Mouse (Mus musculus) intestine, embryonic 15.5 days (tissue): ENCODE measurements around the gene Ecel1. TPM values are rescaled to one million over a fixed set of nuclear protein-coding genes. Genes with fewer than 3 reads are reported as not detected.

Source experiments
- ATAC-seq: fragments of 200-750 bp; cut with Nextera tagmentation; 2 replicates; pipeline ENCODE4 v1.8.0; 2017; ENCODE audit warnings: moderate TSS enrichment, moderate library complexity
- H3K27ac ChIP-seq: fragments of 300-500 bp; sonication (generic); 2 replicates; pipeline ENCODE4 v1.5.1; 2015; ENCODE audit warnings: mild to moderate bottlenecking, inconsistent platforms
- H3K27me3 ChIP-seq: fragments of 300-500 bp; sonication (generic); replicated peaks from 2 replicates; pipeline ENCODE4 v1.6.1; 2015; ENCODE audit warnings: inconsistent platforms
- H3K36me3 ChIP-seq: fragments of 300-500 bp; sonication (generic); 2 replicates; pipeline ENCODE4 v1.6.1; 2015; ENCODE audit warnings: inconsistent platforms
- H3K4me1 ChIP-seq: fragments of 300-500 bp; sonication (generic); replicated peaks from 2 replicates; pipeline ENCODE4 v1.6.1; 2015; ENCODE audit warnings: inconsistent platforms
- H3K4me2 ChIP-seq: fragments of 300-500 bp; sonication (generic); replicated peaks from 2 replicates; pipeline ENCODE4 v1.6.1; 2015; ENCODE audit warnings: mild to moderate bottlenecking, inconsistent platforms
- H3K4me3 ChIP-seq: fragments of 300-500 bp; sonication (generic); replicated peaks from 2 replicates; pipeline ENCODE4 v1.5.1; 2015; ENCODE audit warnings: inconsistent platforms
- H3K9ac ChIP-seq: fragments of 300-500 bp; sonication (generic); 2 replicates; pipeline ENCODE4 v1.6.1; 2015; ENCODE audit warnings: inconsistent platforms
- H3K9me3 ChIP-seq: fragments of 300-500 bp; sonication (generic); 2 replicates; pipeline ENCODE4 v1.6.1; 2016; ENCODE audit warnings: inconsistent platforms
- WGBS: fragments of 180-500 bp; shearing (Covaris S2); methylation state at CpG from one replicate; pipeline ENCODE4 v1.1.7; 2015; 5-methylcytosine and 5-hydroxymethylcytosine counted together
- polyA plus RNA-seq: library from polyadenylated mRNA; unstranded; fragments of >200 nt; fragmentation: Nextera tagmentation; extraction: Ambion mirVana; gene quantifications from 2 replicates; pipeline ENCODE4 v1.2.1, GENCODE M21; 2015

The Ecel1 gene
- polyA plus RNA-seq, result 2.4 and 2.5 TPM in 2 replicates

DNA sequence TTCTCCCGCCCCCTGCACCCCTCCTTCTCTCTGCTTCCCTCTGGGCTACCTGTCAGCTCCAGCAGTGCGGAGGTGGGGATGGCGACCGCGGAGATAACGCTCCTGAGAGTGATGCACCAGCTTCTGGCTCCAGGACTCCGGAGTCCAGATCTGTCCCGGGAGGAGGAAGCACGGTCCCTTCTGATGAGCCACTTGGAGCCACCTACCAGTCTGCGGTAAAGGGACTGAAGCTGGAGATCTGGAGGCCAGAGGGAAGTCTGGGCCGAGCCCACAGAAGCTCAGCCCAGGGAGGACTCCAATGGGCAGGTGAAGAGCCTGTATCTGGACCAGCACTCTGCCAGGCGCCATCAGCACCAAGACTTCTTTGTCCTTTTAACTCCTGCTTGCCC, at the start of gene Ecel1:
Gene Ecel1 (minus strand): TSS at position 323 of the 389 bp plus-strand sequence.
- Histone ChIP-seq H3K4me1 (peaks cover 25% of the 10 kb centered on the region), H3K27ac (no peak within 1 kb of the TSS), H3K9me3 (no peaks in the 10 kb centered on the region), H3K4me3 (peak within 1 kb of the TSS; percentile 30), H3K27me3 (peaks cover 84% of the 10 kb centered on the region), H3K9ac (no peak within 1 kb of the TSS), H3K36me3 (no peaks in the 10 kb centered on the region), H3K4me2 (peak within 1 kb of the TSS; percentile 69)
- 4% methylated on average over 12 of the region's 12 CpGs for WGBS
- ATAC-seq, result no peak

DNA sequence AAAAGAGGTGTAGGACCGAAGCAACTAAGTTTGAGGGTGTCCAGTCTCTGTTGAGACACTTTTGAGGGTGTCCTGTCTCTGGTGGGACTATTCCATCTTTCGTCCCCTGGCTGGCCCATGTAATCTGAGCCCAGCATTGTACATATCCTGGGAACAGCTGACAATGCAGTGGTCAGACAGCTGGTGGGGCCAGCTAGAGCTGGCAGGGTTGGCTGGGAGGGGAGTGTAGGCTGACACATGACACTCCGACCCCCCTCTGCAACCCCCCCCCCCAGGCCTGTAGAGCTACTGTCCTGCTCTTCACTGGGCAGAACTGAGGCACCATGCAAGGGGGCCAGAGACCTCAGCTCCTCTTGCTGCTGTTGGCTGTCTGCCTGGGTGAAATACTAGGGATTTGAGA, 49.2 kb upstream of the Ecel1 start:
- H3K9ac ChIP-seq, result no peak overlapping the region
- peaks cover 19% of the 10 kb centered on the region for H3K27me3 ChIP-seq
- H3K9me3 ChIP-seq, result no peaks in the 10 kb centered on the region
- 48% methylated on average over 3 of the region's 3 CpGs for WGBS
- H3K4me2 ChIP-seq, result no peak overlapping the region
- ATAC-seq, result no peak
- no peaks in the 10 kb centered on the region for H3K36me3 ChIP-seq
- H3K4me3 ChIP-seq, result no peak overlapping the region
- H3K4me1 ChIP-seq, result 0 out of 2 replicates have a peak, but pooled peaks cover 2% of the 10 kb centered on the region
- H3K27ac ChIP-seq, result no peak overlapping the region

DNA sequence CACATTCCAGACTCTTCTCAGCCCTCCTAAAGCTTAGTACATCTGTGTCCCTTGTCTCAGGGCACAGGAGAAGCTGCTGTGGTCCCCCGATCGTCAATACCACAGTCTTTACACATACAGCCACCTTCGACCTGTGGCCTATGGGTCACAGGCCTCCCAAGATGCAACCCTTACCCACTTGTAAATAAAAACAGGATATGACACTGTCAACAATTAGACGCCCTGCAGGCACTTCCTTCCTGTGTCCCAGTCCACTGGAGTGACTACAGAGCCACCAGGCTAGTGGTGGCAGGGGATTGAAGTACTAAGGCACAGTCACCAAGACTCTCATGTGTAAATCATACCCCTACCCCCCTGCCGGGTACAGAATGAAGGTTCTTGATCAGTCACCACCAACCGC, 48.7 kb upstream of the Ecel1 start:
- no peaks in the 10 kb centered on the region for H3K36me3 ChIP-seq
- 0 out of 2 replicates have a peak, but pooled peaks cover 2% of the 10 kb centered on the region for H3K4me1 ChIP-seq
- H3K4me2 ChIP-seq, result no peak overlapping the region
- H3K4me3 ChIP-seq, result no peak overlapping the region
- H3K27ac ChIP-seq, result no peak overlapping the region
- H3K27me3 ChIP-seq, result peaks cover 19% of the 10 kb centered on the region
- no peaks in the 10 kb centered on the region for H3K9me3 ChIP-seq
- ATAC-seq, result no peak
- no peak overlapping the region for H3K9ac ChIP-seq
- 45% methylated on average over 6 of the region's 6 CpGs for WGBS

DNA sequence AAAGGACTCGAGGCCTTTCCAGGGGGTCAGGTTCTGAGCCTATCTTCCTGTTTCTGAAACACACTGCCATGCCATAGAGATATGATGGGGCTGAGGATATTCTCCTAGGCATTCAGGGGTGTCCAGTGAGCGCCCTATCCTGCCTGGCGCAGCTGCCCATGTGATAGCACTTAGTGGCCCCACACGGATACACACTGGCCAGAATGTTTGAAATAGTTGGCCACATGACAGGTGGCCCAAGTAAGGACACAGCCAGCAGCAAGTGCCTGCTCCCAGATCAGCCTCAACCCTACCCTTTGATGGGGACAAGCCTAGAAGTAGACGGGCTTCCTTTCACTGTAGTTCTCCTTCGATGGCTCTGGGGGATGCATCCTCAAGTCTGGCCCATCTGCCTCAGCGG, 48.1 kb upstream of the Ecel1 start, which contains the start of gene Chrng:
Gene Chrng (plus strand): TSS at position 193 of the 400 bp plus-strand sequence.
- H3K4me1 ChIP-seq, result 0 out of 2 replicates have a peak, but pooled peaks cover 2% of the 10 kb centered on the region
- no peak within 1 kb of the TSS for H3K27ac ChIP-seq
- no peak within 1 kb of the TSS for H3K4me2 ChIP-seq
- WGBS, result 88% methylated on average over 7 of the region's 7 CpGs
- no peak within 1 kb of the TSS for H3K9ac ChIP-seq
- ATAC-seq, result no peak
- H3K9me3 ChIP-seq, result no peaks in the 10 kb centered on the region
- H3K27me3 ChIP-seq, result peaks cover 19% of the 10 kb centered on the region
- no peak within 1 kb of the TSS for H3K4me3 ChIP-seq
- H3K36me3 ChIP-seq, result no peaks in the 10 kb centered on the region

DNA sequence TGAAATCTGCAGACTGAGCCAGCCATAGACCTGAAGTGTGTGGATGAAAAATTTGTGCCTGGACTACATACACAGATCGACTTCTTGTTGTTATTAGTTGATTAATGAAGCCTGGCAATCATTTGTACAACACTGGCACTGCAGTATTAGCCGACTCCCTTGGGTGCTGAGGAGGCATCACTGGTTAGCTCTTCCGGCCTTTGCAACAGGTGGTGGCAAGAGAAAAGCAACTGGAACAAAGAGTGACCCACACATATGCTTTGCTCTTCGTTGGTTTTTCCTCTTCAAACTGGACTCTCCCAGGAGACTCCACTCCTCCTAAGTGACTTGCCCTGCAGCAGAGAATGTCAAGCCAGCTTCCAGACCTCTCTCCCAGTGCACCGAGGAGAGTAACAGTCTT, 47.5 kb upstream of the Ecel1 start:
- Histone ChIP-seq H3K27me3 (peaks cover 19% of the 10 kb centered on the region), H3K4me1 (0 out of 2 replicates have a peak, but pooled peaks cover 2% of the 10 kb centered on the region), H3K4me3 (no peak overlapping the region), H3K4me2 (no peak overlapping the region), H3K27ac (no peak overlapping the region), H3K36me3 (no peaks in the 10 kb centered on the region), H3K9me3 (no peaks in the 10 kb centered on the region), H3K9ac (no peak overlapping the region)
- WGBS, result 79% methylated on average over 5 of the region's 5 CpGs
- no peak for ATAC-seq

DNA sequence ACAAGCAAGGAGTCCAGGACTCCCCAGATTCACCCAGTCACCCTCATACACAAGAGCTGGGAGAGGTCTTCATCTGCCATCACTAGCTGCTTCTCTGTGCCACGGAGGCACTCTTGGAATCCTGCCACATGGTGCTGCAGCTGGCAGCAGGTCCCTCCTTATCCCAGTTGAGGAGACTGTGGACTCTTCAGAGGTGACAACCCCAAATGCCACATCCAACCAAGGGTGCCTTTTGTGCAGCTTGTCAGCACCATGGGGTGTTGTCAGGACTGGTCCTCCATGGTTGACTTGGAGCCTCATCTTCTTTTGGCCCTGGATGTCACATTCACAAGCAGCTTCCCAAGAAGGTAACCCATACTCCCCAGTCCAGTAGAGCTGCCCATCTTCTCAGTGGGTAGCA, 45.5 kb upstream of the Ecel1 start:
- no peak overlapping the region for H3K4me2 ChIP-seq
- no peak overlapping the region for H3K9ac ChIP-seq
- peaks cover 11% of the 10 kb centered on the region for H3K27me3 ChIP-seq
- H3K36me3 ChIP-seq, result no peaks in the 10 kb centered on the region
- H3K9me3 ChIP-seq, result no peaks in the 10 kb centered on the region
- 0 out of 2 replicates have a peak, but pooled peaks cover 2% of the 10 kb centered on the region for H3K4me1 ChIP-seq
- H3K27ac ChIP-seq, result no peak overlapping the region
- WGBS, result 47% methylated on average over 1 of the region's 1 CpGs
- ATAC-seq, result no peak
- no peak overlapping the region for H3K4me3 ChIP-seq

DNA sequence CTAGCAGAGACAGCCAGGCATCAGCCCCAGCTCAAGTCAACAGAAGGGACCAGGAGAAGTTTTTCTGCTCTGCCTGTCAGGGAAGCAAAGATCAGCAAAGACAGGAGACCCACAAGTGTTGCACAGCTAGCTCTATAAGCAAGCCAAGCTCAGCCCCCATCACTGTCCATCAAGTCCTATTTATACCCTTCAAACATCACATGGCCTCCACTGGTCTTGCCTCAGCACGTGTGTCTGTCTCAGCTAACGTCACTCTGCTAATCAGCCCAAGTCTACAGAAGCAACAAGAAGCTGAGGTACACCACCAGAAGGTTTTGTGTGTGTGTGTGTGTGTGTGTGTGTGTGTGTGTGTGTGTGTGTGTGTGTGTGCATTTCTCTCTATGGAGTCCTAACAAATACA, 44.5 kb upstream of the Ecel1 start:
- WGBS, result 60% methylated on average over 2 of the region's 2 CpGs

DNA sequence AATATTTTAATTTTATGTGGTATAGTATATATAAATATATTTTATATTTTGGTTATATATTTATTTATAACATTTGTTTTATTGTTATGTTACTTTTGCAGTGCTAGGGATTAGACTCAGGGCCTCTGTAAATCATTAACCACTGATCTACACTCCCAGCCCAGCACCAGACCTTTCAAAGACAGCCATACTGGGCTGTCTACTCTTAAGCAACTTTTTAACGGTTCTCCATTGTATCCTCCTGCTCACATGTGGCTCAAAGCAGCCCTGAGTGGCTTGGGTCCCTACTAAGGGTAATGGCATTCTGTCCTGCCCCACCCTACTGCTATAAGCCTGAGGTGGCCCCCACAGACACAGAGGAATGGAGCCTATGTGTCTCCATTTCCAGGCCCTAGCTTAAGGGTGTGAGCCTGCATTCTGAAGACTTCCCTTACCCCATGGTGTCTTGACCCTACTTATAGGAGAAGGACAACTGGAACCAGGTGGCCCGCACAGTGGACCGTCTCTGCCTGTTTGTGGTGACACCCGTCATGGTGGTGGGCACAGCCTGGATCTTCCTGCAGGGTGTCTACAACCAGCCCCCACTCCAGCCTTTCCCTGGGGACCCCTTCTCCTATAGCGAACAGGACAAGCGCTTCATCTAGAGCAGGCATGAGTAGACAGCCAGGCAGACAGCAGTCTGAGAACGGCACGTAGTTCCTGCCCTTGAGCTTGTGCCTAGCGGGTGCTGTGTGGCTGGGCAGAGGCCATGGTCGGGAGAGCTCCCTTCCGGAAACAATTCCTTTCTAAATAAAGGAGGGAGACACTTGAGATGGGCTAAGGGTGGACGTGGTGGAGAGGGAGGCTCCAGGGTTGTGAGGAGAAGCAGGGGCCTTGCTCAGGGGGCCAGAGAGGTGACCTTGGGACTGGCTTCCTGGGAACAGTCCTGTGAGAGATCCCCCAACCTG, 42.1 kb upstream of the Ecel1 start:
- WGBS, result 76% methylated on average over 12 of the region's 12 CpGs
- Histone ChIP-seq H3K9ac (no peak overlapping the region), H3K36me3 (no peaks in the 10 kb centered on the region), H3K4me1 (no peaks in the 10 kb centered on the region), H3K4me2 (no peak overlapping the region), H3K27me3 (no peaks in the 10 kb centered on the region), H3K9me3 (no peaks in the 10 kb centered on the region), H3K4me3 (no peak overlapping the region), H3K27ac (no peak overlapping the region)
- peak; percentile 71; the same call in 1 of the 2 replicates for ATAC-seq

More for the DNA sequence above, 44.5 kb upstream of the Ecel1 start:
- Histone ChIP-seq H3K27me3 (peaks cover under 1% of the 10 kb centered on the region; the same call in 1 of the 2 replicates), H3K9me3 (no peaks in the 10 kb centered on the region), H3K36me3 (no peaks in the 10 kb centered on the region), H3K9ac (no peak overlapping the region), H3K4me1 (0 out of 2 replicates have a peak, but pooled peaks cover 2% of the 10 kb centered on the region), H3K4me3 (no peak overlapping the region), H3K27ac (no peak overlapping the region), H3K4me2 (no peak overlapping the region)
- ATAC-seq, result no peak

DNA sequence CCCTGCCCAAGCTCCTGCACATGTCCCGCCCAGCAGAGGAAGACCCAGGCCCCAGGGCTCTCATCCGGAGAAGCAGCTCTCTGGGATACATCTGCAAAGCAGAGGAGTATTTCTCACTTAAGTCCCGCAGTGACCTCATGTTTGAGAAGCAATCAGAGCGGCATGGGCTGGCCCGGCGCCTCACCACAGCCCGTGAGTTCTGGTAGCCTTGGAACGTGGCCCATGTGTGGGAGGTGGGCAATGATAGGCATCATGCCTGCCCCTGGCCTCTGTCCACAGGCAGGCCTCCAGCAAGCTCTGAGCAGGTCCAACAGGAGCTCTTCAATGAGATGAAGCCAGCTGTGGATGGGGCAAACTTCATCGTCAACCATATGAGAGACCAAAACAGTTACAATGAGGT, 41.0 kb upstream of the Ecel1 start:
- no peaks in the 10 kb centered on the region for H3K4me1 ChIP-seq
- ATAC-seq, result no peak
- H3K36me3 ChIP-seq, result no peaks in the 10 kb centered on the region
- H3K27me3 ChIP-seq, result no peaks in the 10 kb centered on the region
- no peak overlapping the region for H3K4me2 ChIP-seq
- H3K4me3 ChIP-seq, result no peak overlapping the region
- whole genome bisulfite sequencing, result 79% methylated on average over 9 of the region's 9 CpGs
- H3K27ac ChIP-seq, result no peak overlapping the region
- H3K9me3 ChIP-seq, result no peaks in the 10 kb centered on the region
- no peak overlapping the region for H3K9ac ChIP-seq

DNA sequence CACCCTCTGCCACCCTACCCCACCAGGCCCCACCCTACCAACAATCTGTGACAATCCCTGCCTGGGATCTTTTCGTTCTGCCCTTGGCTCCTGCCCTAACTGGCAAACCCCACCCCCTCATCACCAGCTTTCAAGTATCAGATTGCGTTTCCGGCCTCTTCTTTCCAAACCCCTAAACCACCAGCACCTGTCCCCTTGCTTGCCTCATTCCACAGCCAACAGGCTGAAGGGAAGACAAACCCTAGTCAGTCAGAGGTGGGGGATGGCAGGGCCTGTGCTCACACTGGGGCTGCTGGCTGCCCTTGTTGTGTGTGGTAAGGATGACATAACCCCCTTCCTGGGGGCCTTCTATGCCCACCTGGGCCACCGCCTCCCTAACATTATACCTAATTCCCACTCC, 34.1 kb upstream of the Ecel1 start, which contains the start of gene Chrnd:
Gene Chrnd (plus strand): TSS at position 179 of the 400 bp plus-strand sequence.
- Histone ChIP-seq H3K27me3 (peaks cover 23% of the 10 kb centered on the region), H3K27ac (no peak within 1 kb of the TSS), H3K4me3 (no peak within 1 kb of the TSS), H3K36me3 (no peaks in the 10 kb centered on the region), H3K4me2 (no peak within 1 kb of the TSS), H3K4me1 (peaks cover 6% of the 10 kb centered on the region), H3K9ac (no peak within 1 kb of the TSS), H3K9me3 (no peaks in the 10 kb centered on the region)
- 35% methylated on average over 4 of the region's 4 CpGs for WGBS
- ATAC-seq, result no peak

DNA sequence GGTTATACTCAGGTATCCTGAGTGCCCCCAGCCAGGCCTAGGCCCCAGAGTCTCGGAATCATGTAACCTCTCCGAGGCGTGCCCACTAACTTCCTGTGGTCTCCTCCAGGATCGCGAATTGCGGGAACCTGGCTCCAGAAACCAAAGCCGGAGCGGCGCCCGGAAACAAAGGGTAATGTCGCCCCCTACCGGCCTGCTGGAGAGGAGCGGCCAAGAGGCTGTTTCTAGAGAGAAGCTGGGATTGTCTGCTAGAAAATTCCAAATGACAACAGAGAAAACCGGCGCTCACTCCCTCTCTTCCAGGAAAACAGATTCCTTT, 30.7 kb upstream of the Ecel1 start:
- no peaks in the 10 kb centered on the region for H3K36me3 ChIP-seq
- H3K27ac ChIP-seq, result no peak overlapping the region
- peaks cover 57% of the 10 kb centered on the region for H3K27me3 ChIP-seq
- H3K4me3 ChIP-seq, result peak overlapping the region; percentile 55
- no peaks in the 10 kb centered on the region for H3K9me3 ChIP-seq
- peak overlapping the region; percentile 49 for H3K9ac ChIP-seq
- WGBS, result under 1% methylated on average over 15 of the region's 15 CpGs
- H3K4me1 ChIP-seq, result peaks cover 12% of the 10 kb centered on the region
- peak; percentile 39 for ATAC-seq
- peak overlapping the region; percentile 98 for H3K4me2 ChIP-seq

DNA sequence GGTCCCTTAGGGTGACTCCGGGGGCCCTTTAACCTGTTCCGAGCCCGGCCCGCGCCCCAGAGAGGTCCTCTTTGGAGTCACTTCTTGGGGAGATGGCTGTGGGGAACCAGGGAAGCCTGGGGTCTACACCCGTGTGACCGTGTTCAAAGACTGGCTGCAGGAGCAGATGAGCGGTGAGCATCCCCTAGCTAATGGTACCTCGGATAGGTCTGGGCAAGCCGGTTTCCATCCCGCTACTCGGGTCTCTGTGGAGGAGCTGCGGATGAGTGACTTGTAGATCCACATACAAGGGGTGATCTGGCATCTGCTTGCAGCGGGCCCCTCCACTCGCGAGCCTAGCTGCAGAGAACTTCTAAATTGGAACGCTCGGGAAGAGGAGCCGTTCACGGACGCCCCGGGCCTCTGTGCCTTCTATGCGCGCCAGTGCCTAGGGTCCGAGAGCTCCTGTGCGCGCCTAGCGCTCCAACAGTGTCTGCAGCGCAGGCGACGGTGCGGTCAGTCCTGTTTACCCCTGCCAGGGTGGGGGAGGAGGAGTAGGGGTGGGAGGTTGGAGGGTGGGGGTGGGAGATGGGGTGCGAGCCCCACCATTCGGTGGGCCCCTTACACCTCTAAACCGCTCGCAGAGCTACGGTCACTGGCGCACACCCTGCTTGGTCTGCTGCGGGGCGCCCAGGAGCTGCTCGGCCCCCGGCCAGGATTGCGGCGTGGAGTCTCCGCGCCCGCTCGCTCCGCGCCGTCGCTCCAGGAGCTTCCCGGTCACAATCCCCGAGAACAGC, 30.1 kb upstream of the Ecel1 start:
- Histone ChIP-seq H3K4me3 (peak overlapping the region; percentile 55), H3K4me2 (peak overlapping the region; percentile 98), H3K4me1 (peaks cover 12% of the 10 kb centered on the region), H3K27me3 (peaks cover 58% of the 10 kb centered on the region), H3K36me3 (no peaks in the 10 kb centered on the region), H3K9ac (peak overlapping the region; percentile 49), H3K9me3 (no peaks in the 10 kb centered on the region), H3K27ac (no peak overlapping the region)
- 2% methylated on average over 53 of the region's 54 CpGs for WGBS
- ATAC-seq, result peak; percentile 52
